Mouse (Mus musculus) frontal cortex, adult 2 months (tissue): Measurements from ENCODE around the gene Olfr612. TPM values are rescaled to one million over a fixed set of nuclear protein-coding genes. Genes with fewer than 3 reads are reported as not detected.
"Not testable (repeated sequence)": the region's sequence is repeated elsewhere in the genome, so short reads cannot be mapped to it uniquely, and the experiment has no call there.

Experiments used
- DNase-seq, 2 experiments: peaks; one replicate each; pipeline ENCODE4 v3.0.0; 2022; ENCODE audit warnings: low spot score in 1 of 2; ENCODE audit errors: extremely low spot score in 1 of 2
- polyA plus RNA-seq: library from polyadenylated mRNA; depleted of rRNA; stranded (reverse); fragments of >200 nt; gene quantifications from 2 replicates; pipeline ENCODE4 v1.2.3, GENCODE M21; 2012; rRNA removed

The Olfr612 gene
- not detected in 2 replicates for polyA plus RNA-seq

DNA sequence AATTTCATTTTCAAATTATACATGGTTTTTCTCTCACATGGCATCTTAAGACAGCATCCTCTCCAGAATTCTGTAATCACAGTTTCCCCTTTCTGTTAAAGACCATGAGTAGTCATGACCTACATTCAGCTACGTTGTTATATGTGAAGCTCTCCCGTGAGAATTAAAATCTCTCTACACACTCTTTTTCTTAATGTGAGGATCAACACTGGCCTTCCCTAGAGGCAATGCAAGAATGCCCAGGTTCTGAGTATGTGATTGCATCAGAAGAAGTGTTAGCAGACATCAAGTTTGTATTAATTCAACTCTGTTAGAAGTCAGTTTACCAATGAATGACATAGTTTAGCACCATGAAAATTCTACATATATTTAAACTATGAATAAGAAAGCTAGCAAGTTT is at the start of gene Olfr612:
TSS of gene Olfr612 (minus strand) at position 101 of the 400 bp plus-strand sequence.
- not testable (repeated sequence) for DNase-seq

DNA sequence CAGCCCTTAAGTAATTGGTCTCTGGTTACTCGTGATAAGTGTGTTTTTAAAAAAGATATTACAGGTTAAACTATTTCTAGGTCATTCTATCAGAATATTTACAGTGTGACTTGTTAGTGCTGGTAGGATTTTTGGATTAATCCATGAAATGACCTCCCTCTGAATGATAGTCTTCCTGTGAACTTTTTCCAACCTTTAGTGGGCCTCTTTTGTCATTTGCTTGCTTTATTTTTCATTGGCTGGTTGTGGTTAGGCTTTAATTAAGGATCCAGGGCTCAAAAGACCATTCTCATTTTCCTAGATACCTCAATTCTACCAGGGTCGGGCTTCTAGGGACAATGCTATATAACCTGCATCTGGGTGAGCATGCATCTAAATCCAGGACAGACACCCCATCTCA is 47.3 kb upstream of the Olfr612 start, which contains the start of gene Olfr618:
TSS of gene Olfr618 (plus strand) at position 301 of the 400 bp plus-strand sequence.
- DNase-seq, result no peak

DNA sequence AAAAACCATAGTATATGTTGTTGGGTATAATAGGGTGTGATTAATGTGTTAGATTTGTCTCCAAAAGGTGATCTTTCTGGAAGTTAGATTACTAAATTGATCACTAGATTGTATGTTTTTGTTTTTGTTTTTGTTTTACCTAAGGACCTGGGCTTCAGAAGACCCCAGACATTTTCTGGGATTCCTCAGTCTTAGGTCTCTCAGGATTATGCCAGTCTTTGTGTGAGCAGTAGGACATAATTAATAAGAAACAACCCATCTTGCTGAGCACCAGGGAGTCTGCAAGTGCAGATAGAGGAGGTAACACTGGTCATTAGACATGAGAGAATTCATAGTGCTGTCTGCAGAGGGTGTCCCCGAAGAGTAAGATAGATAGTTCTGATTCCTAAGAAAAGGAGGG is 30.2 kb upstream of the Olfr612 start, which contains the start of gene Olfr617:
TSS of gene Olfr617 (plus strand) at position 301 of the 400 bp plus-strand sequence.
- DNase-seq, result no peak

DNA sequence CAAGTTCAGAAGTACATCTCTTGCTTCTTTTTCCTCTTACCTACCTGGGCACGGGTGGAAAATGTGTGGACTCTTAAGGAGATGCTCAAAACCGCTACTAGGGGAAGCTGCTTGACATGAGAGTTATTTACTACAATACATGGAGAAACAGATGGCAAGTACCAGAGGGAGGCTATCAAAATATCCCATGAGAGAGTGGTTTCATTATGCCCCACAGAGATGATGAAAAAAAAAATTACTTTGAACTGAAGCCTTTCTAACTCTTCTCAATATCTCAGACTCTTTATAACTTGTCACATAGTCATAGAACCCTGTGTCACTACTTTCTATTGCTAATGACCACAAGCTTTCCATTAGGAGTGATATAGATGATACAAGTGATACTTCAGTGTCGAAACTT is 26.5 kb upstream of the Olfr612 start, which contains the start of gene Olfr616:
TSS of gene Olfr616 (minus strand) at position 101 of the 400 bp plus-strand sequence.
- DNase-seq, result no peak

DNA sequence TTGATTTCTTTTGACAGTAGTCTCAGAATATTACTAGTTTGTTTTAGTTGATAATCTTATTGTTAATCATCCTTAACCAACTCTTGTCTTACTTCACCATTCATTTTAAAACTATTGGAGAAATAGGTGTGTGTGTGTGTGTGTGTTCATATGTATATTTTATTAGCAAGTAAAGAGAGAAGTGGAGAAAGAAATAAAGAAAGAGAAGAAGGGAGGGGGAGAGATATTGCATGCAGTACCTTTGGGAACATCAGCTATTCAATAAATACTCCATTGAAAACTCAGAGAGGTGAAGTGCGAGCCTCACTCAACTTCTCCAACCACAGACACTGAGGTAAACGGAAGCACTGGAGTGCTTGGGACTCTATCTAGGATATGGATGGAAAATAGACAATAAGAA is 13.3 kb upstream of the Olfr612 start, which contains the start of gene Olfr615:
TSS of gene Olfr615 (plus strand) at position 301 of the 400 bp plus-strand sequence.
- no peak for DNase-seq

- no peak for DNase-seq
Observed at GRCm38 (mm10) chr7:103547774-103548173, 5.3 kb upstream of the Olfr612 start, which contains the start of gene Olfr613. TSS of gene Olfr613 (plus strand) at chr7:103548074.

DNA sequence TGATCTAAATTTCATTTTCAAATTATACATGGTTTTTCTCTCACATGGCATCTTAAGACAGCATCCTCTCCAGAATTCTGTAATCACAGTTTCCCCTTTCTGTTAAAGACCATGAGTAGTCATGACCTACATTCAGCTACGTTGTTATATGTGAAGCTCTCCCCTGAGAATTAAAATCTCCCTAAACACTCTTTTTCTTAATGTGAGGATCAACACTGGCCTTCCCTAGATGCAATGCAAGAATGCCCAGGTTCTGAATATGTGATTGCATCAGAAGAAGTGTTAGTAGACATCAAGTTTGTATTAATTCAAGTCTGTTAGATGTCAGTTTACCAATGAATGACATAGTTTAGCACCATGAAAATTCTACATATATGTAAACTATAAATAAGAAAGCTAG is 21.8 kb downstream of the Olfr612 start, which contains the start of gene Olfr611:
TSS of gene Olfr611 (minus strand) at position 101 of the 400 bp plus-strand sequence.
- not testable (repeated sequence) for DNase-seq

DNA sequence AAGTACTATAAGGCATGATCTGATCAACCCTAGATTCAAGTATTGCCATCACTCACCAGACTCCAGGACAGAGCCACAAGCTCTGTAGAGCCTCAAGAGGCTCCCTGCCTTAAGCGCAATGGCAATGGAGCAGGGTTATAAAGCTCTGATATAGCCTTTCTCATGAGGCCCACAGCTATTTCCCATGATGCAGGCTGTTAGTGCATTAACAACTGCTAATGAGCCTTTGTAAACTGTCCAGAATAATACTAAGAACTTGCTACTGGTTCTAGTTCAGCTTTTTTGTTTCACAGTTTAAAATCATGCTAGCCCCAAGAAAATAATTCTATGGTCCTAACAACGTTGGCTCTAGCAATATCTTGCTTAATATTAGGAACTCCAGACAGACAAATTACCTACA is 30.5 kb downstream of the Olfr612 start, which contains the start of gene Olfr610:
TSS of gene Olfr610 (minus strand) at position 101 of the 400 bp plus-strand sequence.
- no peak for DNase-seq

DNA sequence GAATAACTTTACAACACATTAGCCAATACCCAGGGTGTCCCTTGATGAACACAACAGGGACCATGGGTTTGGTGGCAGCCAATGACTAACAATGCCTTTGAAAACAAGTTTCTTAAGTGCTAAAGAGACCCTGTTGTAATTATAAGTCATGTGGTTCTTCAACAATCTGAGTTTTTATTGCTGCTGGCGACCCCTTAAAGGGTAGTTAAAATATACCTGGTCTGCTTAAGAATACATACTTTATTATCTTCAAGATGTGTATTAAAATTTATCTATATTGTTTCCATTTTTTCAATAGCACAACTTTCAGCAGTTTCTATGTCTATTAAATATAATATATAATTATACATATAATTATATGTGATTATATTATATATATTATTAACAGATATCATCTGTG is 44.6 kb downstream of the Olfr612 start, which contains the start of gene Olfr609:
TSS of gene Olfr609 (minus strand) at position 101 of the 400 bp plus-strand sequence.
- DNase-seq, result no peak

Other genes with a start within 250 kb of the Olfr612 start
- gene Olfr596, start 237.1 kb downstream of the Olfr612 start, polyA plus RNA-seq, result 0.23 TPM in 1 of 2 replicates, not detected in the other
- gene Olfr597, start 226.4 kb downstream of the Olfr612 start, polyA plus RNA-seq, result 0.19 TPM in 1 of 2 replicates, not detected in the other
- 0.06 TPM in 1 of 2 replicates, not detected in the other for gene Olfr598, start 219.1 kb downstream of the Olfr612 start, polyA plus RNA-seq
- not detected in 2 replicates for gene Olfr599, start 206.8 kb downstream of the Olfr612 start, polyA plus RNA-seq
- gene Olfr600, start 193.0 kb downstream of the Olfr612 start, polyA plus RNA-seq, result not detected in 2 replicates
- gene Olfr601, start 180.1 kb downstream of the Olfr612 start, polyA plus RNA-seq, result not detected in 2 replicates
- gene Olfr603, start 156.5 kb downstream of the Olfr612 start, polyA plus RNA-seq, result not detected in 2 replicates
- gene Usp17lc, start 127.6 kb downstream of the Olfr612 start, polyA plus RNA-seq, result not detected in 2 replicates
- gene Olfr605, start 97.3 kb downstream of the Olfr612 start, polyA plus RNA-seq, result not detected in 2 replicates
- gene Olfr606, start 93.7 kb downstream of the Olfr612 start, polyA plus RNA-seq, result not detected in 2 replicates
- not detected in 2 replicates for gene Olfr607, start 78.6 kb downstream of the Olfr612 start, polyA plus RNA-seq
- gene Olfr608, start 72.8 kb downstream of the Olfr612 start, polyA plus RNA-seq, result not detected in 2 replicates
- gene Olfr609, start 44.7 kb downstream of the Olfr612 start, polyA plus RNA-seq, result not detected in 2 replicates
- not detected in 2 replicates for gene Olfr610, start 30.6 kb downstream of the Olfr612 start, polyA plus RNA-seq
- gene Olfr611, start 21.9 kb downstream of the Olfr612 start, polyA plus RNA-seq, result not detected in 2 replicates
- gene Olfr613, start 5.4 kb upstream of the Olfr612 start, polyA plus RNA-seq, result not detected in 2 replicates
- gene Olfr615, start 13.4 kb upstream of the Olfr612 start, polyA plus RNA-seq, result not detected in 2 replicates
- not detected in 2 replicates for gene Olfr616, start 26.4 kb upstream of the Olfr612 start, polyA plus RNA-seq
- not detected in 2 replicates for gene Olfr617, start 30.3 kb upstream of the Olfr612 start, polyA plus RNA-seq
- not detected in 2 replicates for gene Olfr618, start 47.4 kb upstream of the Olfr612 start, polyA plus RNA-seq
- gene Olfr619, start 57.9 kb upstream of the Olfr612 start, polyA plus RNA-seq, result not detected in 2 replicates
- gene Olfr620, start 69.8 kb upstream of the Olfr612 start, polyA plus RNA-seq, result not detected in 2 replicates
- not detected in 2 replicates for gene Olfr622, start 100.0 kb upstream of the Olfr612 start, polyA plus RNA-seq
- not detected in 2 replicates for gene Olfr623, start 121.0 kb upstream of the Olfr612 start, polyA plus RNA-seq
- gene Olfr624, start 128.5 kb upstream of the Olfr612 start, polyA plus RNA-seq, result 0.02 TPM in 1 of 2 replicates, not detected in the other
- gene Olfr625-ps1, start 140.0 kb upstream of the Olfr612 start, polyA plus RNA-seq, result not detected in 2 replicates
- gene Olfr243, start 172.0 kb upstream of the Olfr612 start, polyA plus RNA-seq, result not detected in 2 replicates
- not detected in 2 replicates for gene Olfr628, start 187.7 kb upstream of the Olfr612 start, polyA plus RNA-seq
- gene Olfr629, start 202.2 kb upstream of the Olfr612 start, polyA plus RNA-seq, result not detected in 2 replicates
- gene Olfr630, start 214.6 kb upstream of the Olfr612 start, polyA plus RNA-seq, result not detected in 2 replicates
- gene Olfr69, start 228.9 kb upstream of the Olfr612 start, polyA plus RNA-seq, result not detected in 2 replicates
- not detected in 2 replicates for gene Olfr68, start 237.0 kb upstream of the Olfr612 start, polyA plus RNA-seq
- not detected in 2 replicates for gene Olfr67, start 249.1 kb upstream of the Olfr612 start, polyA plus RNA-seq